Mouse (Mus musculus) urinary bladder, postnatal 25 days (tissue): ENCODE measurements around the gene Rnf123.
A peak's percentile ranks its signal among the peaks of the same experiment; 100 is the strongest.

ENCODE experiments used
- DNase-seq: peaks from one replicate; pipeline ENCODE4 v3.0.0; 2022; ENCODE audit warnings: low spot score

Rnf123 gene

GRCm38 (mm10) chr9:108104766-108105548 lies 21.8 kb upstream of the Rnf123 start:
- no peak for DNase-seq

GRCm38 (mm10) chr9:108099619-108100018 lies 16.5 kb upstream of the Rnf123 start:
- DNase-seq = no peak

GRCm38 (mm10) chr9:108095949-108096712 lies 13.0 kb upstream of the Rnf123 start:
- DNase-seq = no peak

GRCm38 (mm10) chr9:108095518-108095917 lies 12.4 kb upstream of the Rnf123 start:
- peak; percentile 61 for DNase-seq

- peak; percentile 38 for DNase-seq
These were observed 11.9 kb upstream of the Rnf123 start for GRCm38 (mm10) chr9:108094998-108095411.

GRCm38 (mm10) chr9:108094184-108094941 lies 11.2 kb upstream of the Rnf123 start, which contains the start of gene Apeh:
Apeh (minus strand) TSS chr9:108094606.
- DNase-seq = peak; percentile 94

- no peak for DNase-seq
These were observed 10.4 kb upstream of the Rnf123 start for GRCm38 (mm10) chr9:108093586-108093985.

- no peak for DNase-seq
These were observed 7.5 kb upstream of the Rnf123 start for GRCm38 (mm10) chr9:108090611-108091120.

GRCm38 (mm10) chr9:108085261-108085660 lies 2.1 kb upstream of the Rnf123 start:
- no peak for DNase-seq

GRCm38 (mm10) chr9:108083561-108083960 lies 415 bp upstream of the Rnf123 start:
- no peak for DNase-seq

- DNase-seq = no peak
These were observed 597 bp downstream of the Rnf123 start for GRCm38 (mm10) chr9:108082549-108082948.

GRCm38 (mm10) chr9:108080168-108080567 lies 3.0 kb downstream of the Rnf123 start, which contains the start of gene Mst1:
Mst1 (plus strand) TSS chr9:108080436.
- DNase-seq = no peak

GRCm38 (mm10) chr9:108073141-108073930 lies 9.8 kb downstream of the Rnf123 start:
- no peak for DNase-seq

GRCm38 (mm10) chr9:108072481-108072924 lies 10.6 kb downstream of the Rnf123 start:
- DNase-seq = no peak

GRCm38 (mm10) chr9:108071801-108072200 lies 11.3 kb downstream of the Rnf123 start:
- no peak for DNase-seq

GRCm38 (mm10) chr9:108069529-108069928 lies 13.6 kb downstream of the Rnf123 start:
- no peak for DNase-seq

GRCm38 (mm10) chr9:108069007-108069406 lies 14.1 kb downstream of the Rnf123 start:
- DNase-seq = no peak

- DNase-seq = peak; percentile 81
These were observed 15.2 kb downstream of the Rnf123 start for GRCm38 (mm10) chr9:108067900-108068299.

- no peak for DNase-seq
These were observed 15.9 kb downstream of the Rnf123 start for GRCm38 (mm10) chr9:108067199-108067598.

- peak; percentile 56 for DNase-seq
These were observed 17.6 kb downstream of the Rnf123 start for GRCm38 (mm10) chr9:108065491-108066011.

- no peak for DNase-seq
These were observed 19.8 kb downstream of the Rnf123 start for GRCm38 (mm10) chr9:108063361-108063760.
